Mouse (Mus musculus) ES-Bruce4 (cell line): ENCODE results near the gene Lpcat2.

ENCODE experiments used
- CTCF ChIP-seq: IDR thresholded peaks from one replicate; pipeline ENCODE4 v1.8.1; 2011; ENCODE audit warnings: low read depth, low read length
- EP300 ChIP-seq: IDR thresholded peaks from 2 replicates; pipeline ENCODE4 v1.6.1; 2011; ENCODE audit warnings: low read depth, low read length; ENCODE audit not compliant: insufficient read depth
- POLR2A ChIP-seq: IDR thresholded peaks from one replicate; pipeline ENCODE4 v1.8.1; 2011; ENCODE audit warnings: low read length; ENCODE audit not compliant: insufficient read depth

GRCm38 (mm10) chr8:92834786-92835500 is 20.2 kb upstream of the Lpcat2 start:
- TF ChIP-seq CTCF (no peak), POLR2A (no peak), EP300 (no peak)
